Mouse (Mus musculus): ENCODE measurements around the gene Olfr288.
A peak's percentile ranks its signal among the peaks of the same experiment; 100 is the strongest.

The Olfr288 gene

GRCm38 (mm10) chr15:98166963-98167644, 28.2 kb downstream of the Olfr288 start, which contains the start of gene Ccdc184:
Gene Ccdc184 (plus strand): TSS chr15:98167158.
- no peak for DNase-seq (ENCODE audit: extremely low spot score)

- DNase-seq (ENCODE audit: extremely low spot score): no peak
Observed at GRCm38 (mm10) chr15:98165525-98165924, 29.8 kb downstream of the Olfr288 start, which contains the start of gene Asb8. Gene Asb8 (minus strand): TSS chr15:98165625.

GRCm38 (mm10) chr15:98162561-98162960, 32.8 kb downstream of the Olfr288 start:
- DNase-seq (ENCODE audit: extremely low spot score): no peak

DNA sequence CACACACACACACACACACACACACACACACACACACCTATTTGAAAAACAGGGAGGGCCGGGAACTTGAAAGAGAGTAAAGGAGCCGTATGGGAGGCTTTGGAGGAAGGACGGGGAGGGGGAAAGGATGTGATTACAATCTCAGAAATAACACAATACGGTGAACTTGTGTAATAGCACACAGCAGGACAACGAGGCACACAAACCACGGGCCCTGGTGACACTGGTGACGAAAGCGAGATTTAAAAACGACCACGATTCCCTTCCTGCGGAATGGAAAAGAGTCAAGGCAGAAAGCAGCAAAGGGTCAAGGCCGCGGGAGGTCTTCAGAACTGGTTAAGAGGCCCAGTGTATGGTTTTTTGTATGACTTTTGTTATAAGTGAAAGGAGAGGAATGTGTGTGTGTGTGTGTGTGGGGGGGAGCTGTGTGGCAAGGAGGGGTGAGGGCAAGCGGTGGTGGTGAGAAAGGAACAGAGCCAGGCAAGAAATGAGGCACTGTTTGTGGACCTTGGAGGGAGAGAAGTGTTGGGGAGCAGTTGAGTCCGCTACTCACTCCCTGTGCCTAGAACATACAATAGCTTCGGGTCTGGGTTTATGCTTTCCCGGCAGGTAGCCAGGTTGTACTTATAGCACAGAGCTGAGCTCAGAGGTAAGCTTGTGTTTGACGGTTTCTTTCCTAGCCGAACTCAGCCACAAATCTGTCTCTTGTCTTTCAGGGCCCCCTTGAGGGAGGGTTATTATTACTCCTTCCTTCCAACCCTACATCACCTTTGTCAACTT, 34.1 kb downstream of the Olfr288 start:
- no peak for DNase-seq (ENCODE audit: extremely low spot score)

- no peak for DNase-seq (ENCODE audit: extremely low spot score)
Observed at GRCm38 (mm10) chr15:98157253-98157652, 38.1 kb downstream of the Olfr288 start.

GRCm38 (mm10) chr15:98155944-98156343, 39.4 kb downstream of the Olfr288 start:
- DNase-seq (ENCODE audit: extremely low spot score): no peak

- no peak for DNase-seq (ENCODE audit: extremely low spot score)
Observed at GRCm38 (mm10) chr15:98155272-98155671, 40.1 kb downstream of the Olfr288 start.

DNA sequence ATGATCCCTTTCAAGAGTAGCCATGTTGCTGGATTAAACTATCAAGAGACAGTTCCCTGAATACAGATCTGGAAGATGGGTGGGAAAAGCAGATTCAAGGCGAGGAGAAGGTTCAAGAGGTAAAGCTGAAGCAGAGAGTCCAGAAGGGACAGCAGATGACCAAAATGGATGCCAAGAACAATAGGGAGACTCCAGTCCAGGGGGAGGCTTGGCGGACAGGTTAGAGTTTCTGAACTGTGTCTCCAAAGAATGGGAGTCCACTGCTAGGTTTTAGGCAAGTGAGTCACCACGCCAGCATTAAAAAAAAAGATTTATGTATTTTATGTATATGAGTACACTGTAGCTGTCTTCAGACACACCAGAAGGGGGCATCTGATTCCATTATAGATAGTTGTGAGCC, 40.7 kb downstream of the Olfr288 start:
- no peak for DNase-seq (ENCODE audit: extremely low spot score)

DNA sequence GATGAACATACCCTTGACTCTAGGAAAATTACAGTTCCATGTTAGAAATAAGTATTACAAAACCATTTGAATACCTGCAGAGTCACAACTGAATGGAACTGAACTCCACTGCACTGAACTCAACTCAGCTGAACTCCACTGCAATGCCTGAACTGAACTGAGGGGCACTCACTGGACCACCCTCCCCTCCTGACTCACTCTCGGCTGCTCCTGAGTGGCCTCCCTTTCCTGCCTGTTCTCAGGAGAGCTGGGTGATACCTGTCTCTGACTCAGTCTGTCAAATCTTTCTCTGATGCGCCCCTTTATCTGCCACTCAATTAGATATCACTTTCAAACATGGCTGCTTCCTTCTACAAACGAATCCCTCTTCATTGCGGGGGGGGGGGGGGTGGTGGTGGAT, 41.2 kb downstream of the Olfr288 start:
- DNase-seq (ENCODE audit: extremely low spot score): no peak

DNA sequence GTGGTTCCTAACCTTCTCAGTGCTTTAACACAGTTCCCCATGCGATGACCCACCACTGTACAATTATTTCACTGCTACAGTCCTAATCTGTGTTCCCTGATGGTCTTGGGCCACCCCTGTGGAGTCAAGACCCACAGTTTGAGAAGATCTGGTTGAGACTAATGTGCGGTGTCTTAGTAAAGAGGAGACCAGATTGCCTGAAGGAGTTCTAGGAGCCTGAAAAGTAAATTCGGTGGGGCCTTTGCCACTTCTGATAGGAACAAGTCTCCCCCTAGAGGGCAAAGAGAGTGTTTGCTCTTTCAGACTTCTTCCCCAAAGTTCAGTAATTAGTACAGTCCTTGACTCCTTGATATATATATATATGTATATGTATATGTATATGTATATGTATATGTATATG, 41.7 kb downstream of the Olfr288 start:
- DNase-seq (ENCODE audit: extremely low spot score): peak; percentile 60

DNA sequence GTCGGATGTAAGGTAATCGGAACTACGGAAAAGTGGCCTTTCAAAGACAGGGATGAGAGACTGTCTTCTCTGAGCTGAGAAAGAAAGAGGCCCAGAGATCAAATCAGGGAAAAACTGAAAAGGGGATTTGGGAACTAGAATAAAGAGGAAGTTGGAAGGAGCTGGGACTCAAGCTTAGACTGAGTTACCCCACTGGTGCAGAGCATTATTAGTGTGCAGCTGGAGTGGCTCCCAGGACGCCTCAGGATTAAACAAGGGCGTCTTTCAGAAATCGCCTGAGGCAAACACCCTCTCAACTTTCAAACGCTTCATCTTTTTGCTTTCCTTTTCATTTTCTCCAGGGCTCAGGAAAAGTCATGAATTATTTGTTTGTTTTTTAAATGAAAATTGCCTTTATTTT, 42.4 kb downstream of the Olfr288 start:
- DNase-seq (ENCODE audit: extremely low spot score): no peak

- DNase-seq (ENCODE audit: extremely low spot score): no peak
Observed at GRCm38 (mm10) chr15:98149166-98149602, 46.2 kb downstream of the Olfr288 start.

- DNase-seq (ENCODE audit: extremely low spot score): no peak
Observed at GRCm38 (mm10) chr15:98148356-98148755, 47.0 kb downstream of the Olfr288 start.

DNA sequence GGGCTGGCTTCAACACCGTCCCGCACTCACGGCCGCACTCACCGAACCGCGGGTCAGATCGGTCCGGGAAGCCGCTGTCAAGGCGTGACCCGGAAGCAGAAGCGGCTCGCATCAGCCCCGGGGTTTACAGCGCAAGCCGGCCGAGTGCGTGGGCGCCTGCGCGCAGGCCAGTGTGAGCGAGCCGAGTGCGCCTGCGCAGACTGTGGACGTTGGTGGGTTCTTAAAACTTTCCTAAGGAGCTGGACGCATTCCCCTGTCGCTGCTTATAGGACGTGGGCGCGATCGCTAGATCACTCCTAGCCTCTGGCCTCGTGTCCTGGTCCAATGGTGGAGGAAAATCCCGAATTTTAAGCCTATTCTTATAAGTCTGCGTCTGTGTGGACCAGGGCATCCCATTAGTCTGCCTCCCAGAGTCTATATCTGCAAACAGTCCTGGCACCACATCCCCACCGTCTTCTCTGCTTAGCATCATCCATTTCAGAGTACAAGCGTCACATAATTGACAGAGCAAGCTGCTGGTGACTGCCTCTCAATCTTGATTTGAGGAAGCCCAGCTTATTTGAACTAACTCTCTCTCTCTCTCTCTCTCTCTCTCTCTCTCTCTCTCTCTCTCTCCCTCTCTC, 49.7 kb downstream of the Olfr288 start:
- peak; percentile 91 for DNase-seq (ENCODE audit: extremely low spot score)

GRCm38 (mm10) chr15:98144861-98145507, 50.4 kb downstream of the Olfr288 start:
- peak; percentile 58 for DNase-seq (ENCODE audit: extremely low spot score)

DNA sequence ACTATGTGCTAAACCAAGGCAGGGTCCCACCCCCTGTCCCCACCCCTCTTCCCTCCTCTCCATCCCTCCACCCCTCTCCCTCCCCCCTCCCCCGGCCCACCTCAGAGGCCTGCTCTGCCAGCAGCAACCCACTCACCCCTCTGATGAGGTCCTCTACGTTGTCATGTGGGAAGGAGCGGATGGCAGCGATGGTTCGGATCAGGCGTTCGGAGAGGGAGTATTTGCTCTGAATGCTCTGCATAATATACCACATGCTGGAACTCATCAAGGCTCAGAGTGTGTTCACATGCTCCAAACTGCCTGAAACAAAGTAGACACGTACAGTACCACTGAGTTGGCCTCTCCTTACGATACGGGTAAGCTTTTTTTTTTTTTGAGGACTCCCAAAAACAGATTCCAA, 52.8 kb downstream of the Olfr288 start:
- no peak for DNase-seq (ENCODE audit: extremely low spot score)

DNA sequence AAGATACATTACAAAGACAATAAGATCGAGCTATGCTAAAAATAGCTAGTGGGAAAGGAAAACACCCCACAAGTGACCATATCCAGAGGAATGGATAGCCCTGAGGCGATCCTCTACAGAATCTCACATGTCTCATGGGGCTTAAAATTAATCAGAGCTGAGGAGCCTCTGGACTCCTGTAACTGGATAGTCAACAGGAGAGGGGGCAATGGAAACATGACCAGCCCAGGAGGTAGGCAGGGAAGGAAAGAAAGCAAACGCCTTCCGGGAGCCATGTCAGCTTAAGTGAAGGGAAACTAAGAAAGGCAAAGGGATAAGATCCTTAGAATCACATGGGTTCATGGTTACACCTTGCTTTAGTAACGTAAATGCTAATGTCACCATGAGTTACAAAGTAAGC, 54.5 kb downstream of the Olfr288 start:
- no peak for DNase-seq (ENCODE audit: extremely low spot score)

DNA sequence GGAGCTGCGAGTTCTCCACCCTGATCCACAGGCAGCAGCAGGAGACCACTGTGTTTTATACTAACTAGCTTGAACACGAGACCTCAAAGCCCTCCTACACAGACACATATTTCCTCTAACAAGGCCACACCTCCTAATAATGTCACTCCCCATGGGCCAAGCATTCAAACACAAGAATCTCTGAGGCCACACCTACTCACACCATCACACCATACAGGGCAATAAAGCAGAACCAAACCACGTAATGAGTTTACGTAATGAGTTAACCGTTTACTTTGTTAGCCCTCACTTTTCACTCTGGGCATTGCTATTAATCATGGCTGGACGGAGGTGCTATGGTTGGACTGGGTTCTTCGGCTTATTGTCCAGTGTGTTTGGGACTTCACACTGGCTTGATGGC, 55.6 kb downstream of the Olfr288 start:
- DNase-seq (ENCODE audit: extremely low spot score): no peak

- DNase-seq (ENCODE audit: extremely low spot score): no peak
Observed at GRCm38 (mm10) chr15:98136871-98137270, 58.5 kb downstream of the Olfr288 start.
